Mouse (Mus musculus) liver, postnatal 0 days (tissue): ENCODE measurements around the gene Zmat5. TPM values are rescaled to one million over a fixed set of nuclear protein-coding genes. Genes with fewer than 3 reads are reported as not detected.
A peak's percentile ranks its signal among the peaks of the same experiment; 100 is the strongest.

Experiments
- ATAC-seq: fragments of 200-750 bp; cut with Nextera tagmentation; 2 replicates; pipeline ENCODE4 v1.8.0; 2017; ENCODE audit warnings: mild to moderate bottlenecking, moderate library complexity
- DNase-seq: peaks from one replicate; pipeline ENCODE4 v3.0.0-alpha.2; 2016
- H3K27ac ChIP-seq: fragments of 300-500 bp; sonication (generic); 2 replicates; pipeline ENCODE4 v1.5.1; 2014; ENCODE audit warnings: antibody characterized with exemption, moderate library complexity, mild to moderate bottlenecking, low read depth
- H3K27me3 ChIP-seq: fragments of 300-500 bp; sonication (generic); 2 replicates; pipeline ENCODE4 v1.6.1; 2014; ENCODE audit warnings: low read length, control low read depth, mixed read lengths; ENCODE audit not compliant: insufficient read depth
- H3K36me3 ChIP-seq: fragments of 300-500 bp; sonication (generic); replicated peaks from 2 replicates; pipeline ENCODE4 v1.6.1; 2014; ENCODE audit warnings: mild to moderate bottlenecking, control low read depth, low read length, moderate library complexity, mixed read lengths; ENCODE audit not compliant: insufficient read depth
- H3K4me1 ChIP-seq: fragments of 300-500 bp; sonication (generic); 2 replicates; pipeline ENCODE4 v1.6.1; 2014; ENCODE audit warnings: antibody characterized with exemption, mild to moderate bottlenecking, control low read depth; ENCODE audit not compliant: insufficient read depth
- H3K4me2 ChIP-seq: fragments of 300-500 bp; sonication (generic); 2 replicates; pipeline ENCODE4 v1.6.1; 2014; ENCODE audit warnings: low read depth, mild to moderate bottlenecking, low read length, moderate library complexity, mixed read lengths
- H3K4me3 ChIP-seq: fragments of 300-500 bp; sonication (generic); 2 replicates; pipeline ENCODE4 v1.5.1; 2014; ENCODE audit warnings: low read depth, low read length
- H3K9ac ChIP-seq: fragments of 300-500 bp; sonication (generic); replicated peaks from 2 replicates; pipeline ENCODE4 v1.6.1; 2014; ENCODE audit warnings: mild to moderate bottlenecking, moderate library complexity
- H3K9me3 ChIP-seq: fragments of 300-500 bp; sonication (generic); 2 replicates; pipeline ENCODE4 v1.6.1; 2016; ENCODE audit warnings: mild to moderate bottlenecking, control low read depth, low read length, mixed read lengths
- CTCF ChIP-seq: sonication (generic); IDR thresholded peaks from 2 replicates; pipeline ENCODE4 v1.5.1; 2016; ENCODE audit warnings: antibody characterized with exemption, low read depth
- EP300 ChIP-seq: IDR thresholded peaks from 2 replicates; pipeline ENCODE4 v1.6.1; 2016; ENCODE audit warnings: antibody characterized with exemption, low read depth, mild to moderate bottlenecking
- WGBS: fragments of 180-500 bp; shearing (Covaris S2); extraction: QIAGEN DNeasy Blood & Tissue Kit; methylation state at CpG from one replicate; pipeline ENCODE4 v1.1.7; 2014; ENCODE audit not compliant: insufficient replicate concordance; 5-methylcytosine and 5-hydroxymethylcytosine counted together
- polyA plus RNA-seq: library from polyadenylated mRNA; unstranded; fragments of >200 nt; fragmentation: Nextera tagmentation; extraction: Ambion mirVana; gene quantifications from 2 replicates; pipeline ENCODE4 v1.2.1, GENCODE M21; 2015

The Zmat5 gene
- polyA plus RNA-seq, 1 experiment from 2014 or later = 18.6 TPM

DNA sequence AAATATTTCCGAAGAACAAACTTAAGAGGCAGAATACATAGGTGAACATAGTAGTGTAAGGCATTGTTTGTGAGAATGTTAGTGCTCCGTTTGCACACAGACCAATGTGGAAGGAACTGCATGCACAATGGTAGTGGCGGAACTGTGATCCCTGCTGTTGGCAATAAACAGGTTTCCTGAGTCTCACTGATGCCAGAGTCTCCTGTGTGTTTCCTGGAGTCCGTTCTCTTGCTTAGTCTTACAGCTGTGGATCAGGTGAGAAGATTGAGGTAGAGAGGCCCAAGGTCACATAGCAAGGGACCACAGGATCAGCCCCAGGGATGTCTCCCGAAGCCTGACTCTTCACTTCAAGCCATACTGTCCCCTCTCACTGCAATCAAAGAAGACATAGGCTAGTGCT is 19.0 kb upstream of the Zmat5 start:
- Histone ChIP-seq H3K27ac (no peak overlapping the region), H3K4me3 (no peak overlapping the region), H3K4me1 (0 out of 2 replicates have a peak, but pooled peaks cover 4% of the 10 kb centered on the region), H3K36me3 (peaks cover 25% of the 10 kb centered on the region), H3K4me2 (no peak overlapping the region), H3K27me3 (no peaks in the 10 kb centered on the region), H3K9me3 (no peaks in the 10 kb centered on the region), H3K9ac (no peak overlapping the region)
- no peak for ATAC-seq
- no peak for TF ChIP-seq CTCF
- TF ChIP-seq EP300 = no peak
- WGBS = 72% methylated on average over 5 of the region's 5 CpGs
- no peak for DNase-seq

DNA sequence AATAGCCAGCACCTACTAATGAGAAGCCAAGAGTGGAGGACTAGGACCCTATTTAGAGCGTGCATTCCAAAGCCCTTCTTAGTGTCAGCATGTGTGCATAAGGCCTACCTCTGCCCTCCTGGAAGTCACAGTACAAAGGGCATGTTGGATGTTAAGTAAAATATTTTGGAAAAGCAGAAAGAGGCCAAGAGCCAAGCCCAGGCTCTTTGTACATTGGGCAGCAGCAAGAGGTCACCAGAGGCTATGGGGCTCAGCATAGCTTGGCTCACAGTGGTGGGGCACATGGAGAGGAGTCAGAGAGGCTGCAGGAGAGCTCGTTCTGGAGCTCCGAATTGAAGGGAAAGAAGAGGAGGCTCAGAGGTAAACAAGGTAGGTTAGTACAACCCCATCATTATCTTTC is 17.5 kb upstream of the Zmat5 start:
- H3K27ac ChIP-seq = no peak overlapping the region
- H3K4me1 ChIP-seq = 0 out of 2 replicates have a peak, but pooled peaks cover 4% of the 10 kb centered on the region
- no peaks in the 10 kb centered on the region for H3K27me3 ChIP-seq
- 51% methylated on average over 3 of the region's 3 CpGs for WGBS
- no peaks in the 10 kb centered on the region for H3K9me3 ChIP-seq
- DNase-seq (no peak), ATAC-seq (peak; percentile 57)
- peaks cover 13% of the 10 kb centered on the region for H3K36me3 ChIP-seq
- H3K4me3 ChIP-seq = no peak overlapping the region
- no peak overlapping the region for H3K9ac ChIP-seq
- no peak overlapping the region for H3K4me2 ChIP-seq
- TF ChIP-seq EP300 (no peak), CTCF (no peak)

DNA sequence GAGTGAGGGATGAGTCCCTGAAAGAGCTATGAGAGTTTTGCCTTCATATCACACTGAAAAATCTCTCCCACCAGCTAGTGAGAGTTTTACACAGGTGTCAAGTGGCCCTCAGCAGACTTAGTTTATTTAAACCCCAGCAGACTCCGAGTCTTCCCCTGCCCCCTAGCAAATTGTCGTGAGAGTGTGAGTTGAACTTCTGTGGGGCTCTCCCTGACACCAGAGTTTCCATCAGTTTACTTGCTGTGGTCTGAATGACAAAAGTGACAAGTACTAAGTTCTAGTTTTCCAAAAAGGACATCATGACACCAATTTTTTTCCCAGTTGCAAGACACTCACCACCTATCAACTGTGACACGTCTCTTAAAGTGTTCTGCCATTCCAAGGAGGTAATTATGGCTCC is 16.6 kb upstream of the Zmat5 start:
- TF ChIP-seq EP300 (no peak), CTCF (no peak)
- 54% methylated on average over 3 of the region's 3 CpGs for WGBS
- no peaks in the 10 kb centered on the region for H3K27me3 ChIP-seq
- H3K9ac ChIP-seq = no peak overlapping the region
- H3K27ac ChIP-seq = no peak overlapping the region
- H3K4me3 ChIP-seq = no peak overlapping the region
- H3K9me3 ChIP-seq = no peaks in the 10 kb centered on the region
- H3K36me3 ChIP-seq = peaks cover 6% of the 10 kb centered on the region
- 0 out of 2 replicates have a peak, but pooled peaks cover 4% of the 10 kb centered on the region for H3K4me1 ChIP-seq
- ATAC-seq (no peak), DNase-seq (no peak)
- H3K4me2 ChIP-seq = no peak overlapping the region

DNA sequence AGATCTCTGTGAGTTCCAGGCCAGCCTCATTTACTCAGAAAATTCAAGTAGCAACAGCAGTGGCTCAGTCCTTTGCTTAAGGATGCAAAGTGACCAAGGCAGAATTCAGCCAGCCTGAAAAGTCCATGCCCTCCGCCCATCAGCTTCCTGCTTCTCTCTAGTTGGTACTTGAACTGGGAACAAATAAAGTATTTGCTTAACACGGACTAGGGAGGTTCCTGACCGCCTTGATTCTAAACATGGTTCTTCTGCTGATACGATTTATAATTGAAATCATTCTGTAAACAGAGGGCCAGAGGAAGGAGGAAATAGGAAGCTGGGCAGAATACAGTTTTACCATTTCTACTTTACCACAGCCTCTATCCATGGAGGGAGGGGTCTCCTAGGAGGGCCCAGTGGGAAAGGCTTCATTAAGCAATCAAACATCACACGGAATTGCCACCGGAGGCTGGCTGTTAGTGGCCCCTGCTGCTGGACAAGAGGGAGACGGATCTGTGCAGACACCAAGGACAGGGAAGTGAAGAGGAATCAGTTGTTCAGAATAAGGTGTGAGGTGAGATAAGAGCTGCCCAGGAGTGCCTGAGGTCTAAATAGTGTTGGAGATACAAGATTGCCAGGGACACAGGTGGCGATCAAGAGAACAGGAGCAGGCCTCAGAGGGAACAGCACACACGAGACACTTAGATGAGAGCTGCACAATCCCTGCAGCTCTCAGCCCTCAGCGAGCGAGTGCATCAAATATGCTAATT is 15.7 kb upstream of the Zmat5 start:
- Histone ChIP-seq H3K4me3 (no peak overlapping the region), H3K9ac (no peak overlapping the region), H3K27me3 (no peaks in the 10 kb centered on the region), H3K4me1 (0 out of 2 replicates have a peak, but pooled peaks cover 4% of the 10 kb centered on the region), H3K9me3 (no peaks in the 10 kb centered on the region), H3K27ac (no peak overlapping the region), H3K36me3 (no peaks in the 10 kb centered on the region), H3K4me2 (no peak overlapping the region)
- ATAC-seq (no peak), DNase-seq (no peak)
- TF ChIP-seq CTCF = no peak
- TF ChIP-seq EP300 = no peak
- 52% methylated on average over 11 of the region's 11 CpGs for WGBS

DNA sequence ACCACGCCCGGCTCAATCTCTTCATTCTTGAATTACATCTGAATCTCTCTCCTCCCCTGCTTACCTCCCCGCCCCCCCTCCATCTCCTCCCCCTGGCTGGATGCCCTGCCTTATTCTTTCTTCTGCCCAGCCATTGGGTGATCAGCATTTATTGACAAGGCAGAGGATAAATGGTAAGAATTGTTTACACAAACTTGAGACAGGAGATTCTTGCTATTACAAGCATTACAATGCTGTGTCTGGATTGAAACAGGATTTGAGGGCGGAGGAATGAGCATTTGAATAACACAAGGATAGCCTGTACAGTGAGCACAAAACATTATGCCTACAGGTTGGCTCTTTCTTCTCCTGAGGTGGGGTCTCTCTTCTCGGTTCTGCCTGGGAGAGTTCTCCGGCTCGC is 14.1 kb upstream of the Zmat5 start:
- Histone ChIP-seq H3K4me1 (0 out of 2 replicates have a peak, but pooled peaks cover 4% of the 10 kb centered on the region), H3K4me3 (no peak overlapping the region), H3K9me3 (no peaks in the 10 kb centered on the region), H3K36me3 (no peaks in the 10 kb centered on the region), H3K4me2 (no peak overlapping the region), H3K9ac (no peak overlapping the region), H3K27ac (no peak overlapping the region), H3K27me3 (no peaks in the 10 kb centered on the region)
- ATAC-seq (no peak), DNase-seq (no peak)
- no peak for TF ChIP-seq CTCF
- no peak for TF ChIP-seq EP300
- WGBS = 83% methylated on average over 7 of the region's 7 CpGs

DNA sequence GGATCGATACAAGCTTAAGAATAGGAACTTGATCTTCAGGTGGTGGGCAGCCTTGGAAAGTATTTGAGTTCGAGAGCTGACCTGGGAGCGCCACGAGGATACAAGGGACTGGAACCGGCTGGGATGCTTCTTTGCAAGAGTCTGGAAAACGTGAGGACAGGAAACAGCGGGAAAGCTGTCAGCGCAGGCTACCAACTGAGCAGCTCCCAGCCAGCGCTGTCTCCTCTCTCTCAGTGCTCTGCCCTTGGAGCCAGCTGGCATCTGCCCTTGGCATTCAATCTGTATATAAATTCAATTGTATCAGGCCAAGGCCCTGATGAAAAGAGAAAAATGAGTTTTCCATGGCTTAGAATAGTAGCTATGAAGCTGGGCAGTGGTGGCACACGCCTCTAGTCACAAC is 13.3 kb upstream of the Zmat5 start:
- no peaks in the 10 kb centered on the region for H3K36me3 ChIP-seq
- H3K4me3 ChIP-seq = no peak overlapping the region
- H3K27ac ChIP-seq = no peak overlapping the region
- 64% methylated on average over 10 of the region's 10 CpGs for WGBS
- ATAC-seq (no peak), DNase-seq (no peak)
- TF ChIP-seq EP300 (no peak), CTCF (no peak)
- no peaks in the 10 kb centered on the region for H3K27me3 ChIP-seq
- H3K9ac ChIP-seq = no peak overlapping the region
- no peak overlapping the region for H3K4me2 ChIP-seq
- H3K9me3 ChIP-seq = no peaks in the 10 kb centered on the region
- H3K4me1 ChIP-seq = 0 out of 2 replicates have a peak, but pooled peaks cover 4% of the 10 kb centered on the region
